Mouse (Mus musculus) neural tube, embryonic 13.5 days (tissue): ENCODE measurements at regions not wholly inside any gene's neighbourhood (a gene's known extent, or its start where the extent isn't known, plus 50 kb on each side); places are given as distances from the start of the nearest gene placed in this dataset.

Source experiments
- ATAC-seq: fragments of 200-750 bp; cut with Nextera tagmentation; 2 replicates; pipeline ENCODE4 v1.8.0; 2017; ENCODE audit warnings: low read depth, mild to moderate bottlenecking, moderate TSS enrichment, moderate library complexity
- H3K27ac ChIP-seq: fragments of 300-500 bp; sonication (generic); replicated peaks from 2 replicates; pipeline ENCODE4 v1.5.1; 2015; ENCODE audit warnings: moderate library complexity, mild to moderate bottlenecking, inconsistent platforms
- H3K27me3 ChIP-seq: fragments of 300-500 bp; sonication (generic); 2 replicates; pipeline ENCODE4 v1.6.1; 2015; ENCODE audit warnings: mild to moderate bottlenecking, inconsistent platforms
- H3K36me3 ChIP-seq: fragments of 300-500 bp; sonication (generic); 2 replicates; pipeline ENCODE4 v1.6.1; 2015; ENCODE audit warnings: mild to moderate bottlenecking, inconsistent platforms
- H3K4me1 ChIP-seq: fragments of 300-500 bp; sonication (generic); replicated peaks from 2 replicates; pipeline ENCODE4 v1.6.1; 2015; ENCODE audit warnings: inconsistent platforms
- H3K4me2 ChIP-seq: fragments of 300-500 bp; sonication (generic); 2 replicates; pipeline ENCODE4 v1.6.1; 2015; ENCODE audit warnings: inconsistent platforms, mild to moderate bottlenecking, moderate library complexity
- H3K4me3 ChIP-seq: fragments of 300-500 bp; sonication (generic); 2 replicates; pipeline ENCODE4 v1.5.1; 2015; ENCODE audit warnings: mild to moderate bottlenecking, inconsistent platforms
- H3K9ac ChIP-seq: fragments of 300-500 bp; sonication (generic); 2 replicates; pipeline ENCODE4 v1.6.1; 2015; ENCODE audit warnings: moderate library complexity, mild to moderate bottlenecking, inconsistent platforms
- H3K9me3 ChIP-seq: fragments of 300-500 bp; sonication (generic); 2 replicates; pipeline ENCODE4 v1.6.1; 2016; ENCODE audit warnings: inconsistent platforms
- WGBS: fragments of 180-500 bp; shearing (Covaris S2); methylation state at CpG from one replicate; pipeline ENCODE4 v1.1.7; 2015; 5-methylcytosine and 5-hydroxymethylcytosine counted together

DNA sequence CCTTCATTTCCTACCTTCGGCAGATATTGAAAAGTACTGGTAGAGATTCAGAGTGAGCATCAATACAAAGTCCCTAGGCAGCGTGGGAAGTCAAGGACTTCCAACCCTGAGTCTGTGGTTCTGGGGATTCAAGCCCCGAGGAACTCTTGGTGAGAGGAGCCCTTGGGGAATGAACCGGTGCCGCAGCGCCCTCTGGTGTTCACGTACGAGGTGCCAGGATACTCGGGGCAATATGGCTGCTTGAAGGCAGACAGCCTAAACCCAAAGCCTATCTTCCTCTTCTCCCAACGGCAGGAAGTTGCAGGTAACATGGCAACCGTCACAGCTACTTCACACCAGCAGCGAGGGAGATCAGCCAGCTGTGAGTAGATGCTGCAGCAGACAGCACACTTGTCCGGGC lies 215.6 kb upstream of the Msx2 start:
- no peak overlapping the region for H3K27ac ChIP-seq
- H3K4me1 ChIP-seq = 0 out of 2 replicates have a peak, but pooled peaks cover 5% of the 10 kb centered on the region
- H3K36me3 ChIP-seq = no peaks in the 10 kb centered on the region
- peak overlapping the region; percentile 34 for H3K4me2 ChIP-seq
- no peaks in the 10 kb centered on the region; the same call in 1 of the 2 replicates for H3K27me3 ChIP-seq
- no peaks in the 10 kb centered on the region for H3K9me3 ChIP-seq
- H3K9ac ChIP-seq = no peak overlapping the region
- 8% methylated on average over 13 of the region's 13 CpGs for WGBS
- ATAC-seq = peak; percentile 72
- no peak overlapping the region for H3K4me3 ChIP-seq

DNA sequence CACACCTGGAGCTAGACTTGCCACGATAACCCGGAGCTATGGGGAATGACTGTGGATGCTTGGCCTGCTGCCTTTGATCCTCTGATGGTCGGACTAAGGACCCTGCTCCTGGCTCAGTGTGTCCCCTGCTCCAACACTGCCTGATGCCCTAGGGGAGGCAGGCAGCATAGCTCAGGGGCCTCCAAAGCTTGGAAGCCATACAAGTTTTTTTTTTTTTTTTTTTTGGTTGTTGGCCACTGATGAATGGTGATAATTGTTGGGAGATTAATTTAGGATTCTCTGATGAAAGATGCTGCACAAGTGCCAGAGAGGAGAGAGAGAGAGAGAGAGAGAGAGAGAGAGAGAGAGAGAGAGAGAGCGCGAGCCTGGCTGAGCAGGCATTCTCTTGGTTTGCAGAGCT lies 211.6 kb upstream of the Msx2 start:
- Histone ChIP-seq H3K4me3 (no peak overlapping the region), H3K27me3 (peaks cover 3% of the 10 kb centered on the region; the same call in 1 of the 2 replicates), H3K36me3 (no peaks in the 10 kb centered on the region), H3K27ac (no peak overlapping the region), H3K9me3 (no peaks in the 10 kb centered on the region), H3K9ac (no peak overlapping the region), H3K4me1 (peaks cover 5% of the 10 kb centered on the region; the same call in 1 of the 2 replicates), H3K4me2 (no peak overlapping the region)
- WGBS = 69% methylated on average over 5 of the region's 5 CpGs
- ATAC-seq = no peak

DNA sequence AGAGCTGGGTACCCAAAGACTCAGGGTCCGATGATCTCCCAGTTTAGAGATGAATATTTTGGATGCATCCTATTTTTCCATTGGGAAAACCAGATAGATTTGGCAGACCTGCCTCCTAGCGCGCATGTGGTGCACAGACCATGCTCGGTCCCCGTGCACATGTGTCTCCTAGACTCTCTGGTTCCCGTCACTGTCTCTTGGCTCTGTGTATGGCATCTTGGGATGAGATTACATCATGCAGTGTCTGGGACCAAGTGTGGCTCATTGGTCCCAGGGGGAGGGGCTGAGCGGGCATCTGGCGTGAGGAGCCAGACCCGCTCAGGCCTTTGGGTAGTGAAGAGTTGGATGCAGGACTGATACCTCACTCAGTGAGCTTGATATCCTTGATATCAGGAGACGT lies 204.3 kb upstream of the Msx2 start:
- H3K9ac ChIP-seq = no peak overlapping the region
- no peaks in the 10 kb centered on the region for H3K27me3 ChIP-seq
- no peak overlapping the region for H3K27ac ChIP-seq
- no peak overlapping the region for H3K4me3 ChIP-seq
- no peak for ATAC-seq
- no peak overlapping the region for H3K4me2 ChIP-seq
- WGBS = 92% methylated on average over 10 of the region's 10 CpGs
- no peaks in the 10 kb centered on the region for H3K36me3 ChIP-seq
- no peaks in the 10 kb centered on the region; the same call in 1 of the 2 replicates for H3K4me1 ChIP-seq
- H3K9me3 ChIP-seq = no peaks in the 10 kb centered on the region

DNA sequence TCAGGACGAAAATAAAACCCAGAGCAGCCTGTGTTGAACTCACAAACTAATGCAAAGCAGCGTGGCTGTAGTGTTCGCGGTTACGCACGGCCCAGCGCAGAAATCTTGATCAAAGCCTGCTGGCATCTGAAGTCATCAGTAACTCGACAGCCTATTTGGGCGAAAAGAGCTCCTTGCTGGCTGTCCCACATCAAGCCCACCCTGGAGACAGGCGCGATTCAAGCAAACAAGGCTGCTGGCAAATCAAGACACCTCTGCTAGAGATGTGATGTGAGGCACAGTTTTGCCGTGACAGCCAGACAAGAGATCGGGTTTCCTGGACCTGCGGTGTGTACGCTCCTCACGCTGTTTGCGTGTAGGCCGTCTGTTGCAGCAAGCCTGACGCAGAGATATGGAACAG lies 197.5 kb upstream of the Msx2 start:
- Histone ChIP-seq H3K27ac (no peak overlapping the region), H3K4me1 (no peaks in the 10 kb centered on the region), H3K9ac (no peak overlapping the region), H3K4me2 (no peak overlapping the region), H3K9me3 (peaks cover 6% of the 10 kb centered on the region; the same call in 1 of the 2 replicates), H3K36me3 (no peaks in the 10 kb centered on the region), H3K4me3 (no peak overlapping the region), H3K27me3 (no peaks in the 10 kb centered on the region)
- ATAC-seq = no peak
- WGBS = 79% methylated on average over 19 of the region's 19 CpGs

DNA sequence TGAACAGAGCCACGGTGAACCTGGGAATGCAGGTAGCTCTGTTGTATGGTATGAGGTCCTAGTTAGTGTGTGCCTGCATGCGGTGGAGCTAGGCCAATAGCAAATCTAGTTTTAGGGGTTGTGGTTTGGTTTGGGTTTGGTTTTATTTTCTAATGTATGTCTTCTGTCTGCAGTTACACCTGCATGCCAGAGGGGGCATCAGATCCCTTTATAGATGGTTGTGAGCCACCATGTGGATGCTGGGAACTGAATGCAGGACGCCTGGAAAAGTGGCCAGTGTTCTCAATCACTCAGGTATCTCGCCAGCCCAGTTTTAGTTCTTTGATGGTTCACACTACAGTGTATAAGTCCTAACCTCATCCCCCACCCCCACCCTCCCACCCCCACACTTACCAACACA lies 194.6 kb upstream of the Msx2 start:
- Histone ChIP-seq H3K4me2 (no peak overlapping the region), H3K9me3 (peaks cover 6% of the 10 kb centered on the region; the same call in 1 of the 2 replicates), H3K4me3 (no peak overlapping the region), H3K4me1 (no peaks in the 10 kb centered on the region), H3K36me3 (no peaks in the 10 kb centered on the region), H3K9ac (no peak overlapping the region), H3K27ac (no peak overlapping the region), H3K27me3 (no peaks in the 10 kb centered on the region; the same call in 1 of the 2 replicates)
- WGBS = 89% methylated on average over 4 of the region's 4 CpGs
- no peak for ATAC-seq

DNA sequence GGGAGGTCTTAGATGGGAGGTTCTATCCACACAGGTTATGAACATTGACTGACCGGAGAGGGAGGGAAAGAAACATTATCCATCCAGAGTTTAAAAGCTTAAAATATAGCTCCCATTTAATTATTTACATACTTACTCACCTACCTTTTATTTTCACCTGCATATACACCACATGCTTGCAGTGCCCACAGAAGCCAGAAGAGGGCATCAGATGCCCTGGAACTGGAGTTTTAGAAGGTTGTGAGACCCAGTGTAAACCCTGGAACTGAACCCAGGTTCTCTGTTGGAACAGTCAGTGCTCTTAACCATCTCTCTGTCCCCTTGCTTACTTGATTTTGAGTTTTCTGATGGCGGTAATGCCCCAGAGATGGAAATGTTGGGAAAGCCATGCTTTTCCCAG lies 192.7 kb upstream of the Msx2 start:
- Histone ChIP-seq H3K27ac (no peak overlapping the region), H3K27me3 (no peaks in the 10 kb centered on the region; the same call in 1 of the 2 replicates), H3K9me3 (peaks cover 6% of the 10 kb centered on the region; the same call in 1 of the 2 replicates), H3K9ac (no peak overlapping the region), H3K4me2 (no peak overlapping the region), H3K36me3 (no peaks in the 10 kb centered on the region), H3K4me1 (no peaks in the 10 kb centered on the region), H3K4me3 (no peak overlapping the region)
- no peak for ATAC-seq
- 93% methylated on average over 2 of the region's 2 CpGs for WGBS

DNA sequence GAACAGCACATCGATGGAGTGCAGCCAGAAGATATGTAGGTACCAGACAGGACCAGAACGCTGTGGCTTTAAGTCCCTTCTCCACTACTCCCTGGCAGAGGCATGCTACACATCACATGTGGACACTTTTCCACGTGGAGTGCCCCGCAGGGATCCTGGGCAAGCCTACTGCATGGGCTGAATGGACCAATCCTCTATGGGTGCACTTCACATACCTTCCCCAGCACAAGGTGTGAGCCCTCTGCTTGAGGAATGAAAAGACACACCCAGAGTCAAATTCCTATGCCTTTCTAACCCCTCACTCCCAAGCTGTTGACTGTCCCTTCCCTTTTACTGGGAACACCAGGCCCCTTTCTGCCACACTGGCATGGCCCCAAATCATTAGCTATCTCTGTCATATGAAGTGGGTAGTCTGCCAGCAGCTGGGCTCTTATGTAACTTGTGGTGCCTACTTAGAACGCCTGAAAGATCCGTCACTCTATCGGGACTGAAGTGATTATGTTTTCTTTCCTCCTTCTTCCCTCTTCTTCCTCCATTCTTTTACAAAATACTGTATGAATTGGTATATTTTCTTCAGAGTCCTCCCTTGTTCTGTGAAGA lies 191.9 kb upstream of the Msx2 start:
- Histone ChIP-seq H3K4me2 (no peak overlapping the region), H3K27me3 (no peaks in the 10 kb centered on the region; the same call in 1 of the 2 replicates), H3K4me3 (no peak overlapping the region), H3K4me1 (no peaks in the 10 kb centered on the region), H3K36me3 (no peaks in the 10 kb centered on the region), H3K27ac (no peak overlapping the region), H3K9me3 (peaks cover 6% of the 10 kb centered on the region; the same call in 1 of the 2 replicates), H3K9ac (no peak overlapping the region)
- WGBS = 90% methylated on average over 7 of the region's 7 CpGs
- no peak for ATAC-seq

DNA sequence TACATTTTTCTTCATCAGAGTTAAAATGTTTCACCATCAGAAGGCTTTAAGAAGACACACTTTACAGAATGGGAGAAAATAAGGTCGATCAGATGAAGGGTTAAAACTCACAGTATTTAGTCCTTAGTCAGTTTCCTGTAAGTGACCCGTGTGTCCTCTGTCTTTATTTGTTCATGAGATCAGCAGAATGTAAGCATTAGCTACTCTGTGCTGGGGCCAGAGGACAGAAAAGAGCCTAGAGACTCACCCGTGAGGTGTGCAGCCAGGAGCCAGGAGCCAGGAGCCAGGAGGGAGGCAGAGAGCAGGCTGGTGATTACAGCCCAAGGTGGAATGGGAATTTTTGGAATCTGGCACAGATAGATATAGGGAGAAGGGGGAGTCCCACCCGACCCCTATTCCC lies 180.0 kb upstream of the Msx2 start:
- Histone ChIP-seq H3K27ac (no peak overlapping the region), H3K27me3 (no peaks in the 10 kb centered on the region), H3K4me3 (no peak overlapping the region), H3K9me3 (no peaks in the 10 kb centered on the region), H3K36me3 (no peaks in the 10 kb centered on the region), H3K9ac (no peak overlapping the region), H3K4me2 (no peak overlapping the region), H3K4me1 (no peaks in the 10 kb centered on the region)
- WGBS = 63% methylated on average over 4 of the region's 4 CpGs
- no peak for ATAC-seq

DNA sequence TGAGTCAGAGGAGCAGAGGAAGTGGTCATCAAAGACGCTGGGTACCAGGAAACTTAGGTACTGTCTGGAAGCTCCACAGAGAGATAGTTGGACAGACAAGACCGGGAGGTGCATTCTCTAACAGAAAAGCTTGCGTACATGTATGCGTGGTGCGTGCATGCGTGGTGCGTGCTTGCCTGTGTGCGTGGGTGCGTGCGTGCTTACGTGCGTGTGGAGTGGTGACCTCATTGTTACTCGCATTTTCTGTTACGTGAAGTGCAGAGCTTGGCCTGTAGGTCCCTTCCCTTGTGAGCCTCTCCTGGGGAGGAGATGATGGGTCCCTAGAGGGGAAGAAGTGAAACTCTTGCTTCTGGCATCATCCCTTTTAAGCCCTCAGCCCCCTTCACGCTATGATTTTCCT lies 175.5 kb upstream of the Msx2 start:
- no peak overlapping the region for H3K9ac ChIP-seq
- H3K27me3 ChIP-seq = 0 out of 2 replicates have a peak, but pooled peaks cover 2% of the 10 kb centered on the region
- no peak overlapping the region for H3K4me3 ChIP-seq
- H3K4me2 ChIP-seq = no peak overlapping the region
- no peaks in the 10 kb centered on the region for H3K36me3 ChIP-seq
- H3K9me3 ChIP-seq = peaks cover 10% of the 10 kb centered on the region; the same call in 1 of the 2 replicates
- ATAC-seq = no peak
- H3K27ac ChIP-seq = no peak overlapping the region
- H3K4me1 ChIP-seq = no peaks in the 10 kb centered on the region
- 96% methylated on average over 15 of the region's 15 CpGs for WGBS

DNA sequence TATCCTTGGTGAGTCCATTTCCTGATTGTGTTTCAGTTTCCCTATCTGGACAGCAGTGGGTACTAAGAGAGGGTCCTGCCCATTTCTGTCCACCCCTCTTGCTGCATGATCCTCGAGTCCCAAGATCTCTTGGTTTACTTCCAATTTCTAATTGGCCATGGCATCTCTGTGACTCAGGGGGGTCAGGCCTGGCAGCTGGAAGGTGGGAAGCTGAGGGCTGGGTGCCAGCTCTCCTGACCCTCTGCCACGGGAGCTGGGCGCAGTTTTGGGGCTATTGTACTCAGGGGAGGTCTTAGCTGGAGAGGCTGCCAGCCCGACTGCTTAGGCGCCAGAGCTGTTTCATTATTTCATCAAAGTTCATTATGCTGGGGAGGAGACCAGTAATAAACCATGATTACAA lies 169.7 kb upstream of the Msx2 start:
- no peaks in the 10 kb centered on the region for H3K4me1 ChIP-seq
- H3K27ac ChIP-seq = no peak overlapping the region
- WGBS = 58% methylated on average over 5 of the region's 5 CpGs
- H3K4me3 ChIP-seq = no peak overlapping the region
- no peak overlapping the region for H3K4me2 ChIP-seq
- no peaks in the 10 kb centered on the region for H3K36me3 ChIP-seq
- H3K27me3 ChIP-seq = peaks cover 6% of the 10 kb centered on the region; the same call in 1 of the 2 replicates
- no peak for ATAC-seq
- peaks cover 10% of the 10 kb centered on the region; the same call in 1 of the 2 replicates for H3K9me3 ChIP-seq
- H3K9ac ChIP-seq = no peak overlapping the region

DNA sequence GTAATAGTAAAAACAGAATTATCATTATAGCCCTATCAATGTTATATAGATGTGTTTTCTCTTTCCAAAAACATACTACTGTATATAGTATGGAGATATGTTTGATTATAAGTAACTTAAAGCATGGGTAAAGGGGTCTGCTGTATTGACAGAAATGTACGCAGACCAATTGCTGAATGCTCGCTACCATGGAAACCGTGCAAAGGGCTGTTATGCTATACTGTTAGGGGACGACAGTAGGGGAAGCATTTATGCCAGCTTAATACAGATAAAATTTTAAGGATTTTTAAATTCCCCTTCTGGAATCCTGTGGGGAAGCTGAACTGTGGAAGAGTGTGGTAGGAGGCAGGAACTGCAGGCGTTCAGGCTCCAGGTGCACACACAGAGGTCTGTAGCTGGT lies 166.7 kb upstream of the Msx2 start:
- Histone ChIP-seq H3K27ac (no peak overlapping the region), H3K9me3 (peaks cover 7% of the 10 kb centered on the region; the same call in 1 of the 2 replicates), H3K4me3 (no peak overlapping the region), H3K4me1 (peaks cover 6% of the 10 kb centered on the region; the same call in 1 of the 2 replicates), H3K9ac (no peak overlapping the region), H3K4me2 (no peak overlapping the region), H3K27me3 (peaks cover 14% of the 10 kb centered on the region), H3K36me3 (no peaks in the 10 kb centered on the region)
- ATAC-seq = no peak
- WGBS = 78% methylated on average over 5 of the region's 5 CpGs

DNA sequence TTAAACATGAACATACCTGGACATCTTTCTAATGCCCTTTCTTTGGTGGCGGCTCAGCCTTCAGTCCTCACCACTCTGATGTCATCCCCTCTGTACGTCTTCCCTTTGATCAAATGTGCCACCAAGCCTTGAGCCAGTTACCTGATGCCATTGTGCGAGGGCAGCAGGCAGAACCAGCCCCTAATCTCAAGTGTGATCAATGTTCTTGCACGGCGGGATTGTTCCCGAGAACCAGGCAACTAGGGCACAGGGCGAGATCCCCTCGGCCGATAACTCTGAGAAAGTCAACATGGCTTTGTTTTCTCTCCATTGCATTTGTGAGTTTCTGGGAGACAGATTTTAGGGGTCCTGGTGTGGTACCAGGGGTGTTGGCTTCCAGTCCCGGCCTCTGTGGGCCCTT lies 166.2 kb upstream of the Msx2 start:
- 86% methylated on average over 10 of the region's 10 CpGs for WGBS

DNA sequence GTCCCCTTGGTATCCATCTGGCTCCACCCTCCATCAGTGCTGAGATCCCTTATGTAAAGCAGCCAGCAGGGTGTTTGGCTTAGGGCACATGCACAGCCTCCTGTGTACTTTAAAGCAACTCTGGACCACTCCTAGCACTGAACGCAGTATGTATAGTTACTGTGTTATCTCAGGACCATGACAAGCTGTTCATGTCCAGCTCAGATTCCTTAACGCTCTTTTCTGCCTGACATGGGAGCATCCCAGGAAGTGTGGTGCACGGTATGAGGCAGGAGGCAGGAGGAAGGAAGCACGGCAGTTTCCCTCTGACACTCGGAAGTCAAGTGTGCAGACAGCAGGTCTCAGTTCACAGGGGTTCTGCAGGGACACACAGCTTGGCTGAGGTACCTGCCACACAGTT lies 163.1 kb upstream of the Msx2 start:
- H3K36me3 ChIP-seq = no peaks in the 10 kb centered on the region
- no peaks in the 10 kb centered on the region for H3K9me3 ChIP-seq
- no peak overlapping the region for H3K4me2 ChIP-seq
- no peak for ATAC-seq
- H3K9ac ChIP-seq = no peak overlapping the region
- H3K4me1 ChIP-seq = peaks cover 9% of the 10 kb centered on the region; the same call in 1 of the 2 replicates
- H3K4me3 ChIP-seq = no peak overlapping the region
- peaks cover 20% of the 10 kb centered on the region for H3K27me3 ChIP-seq
- WGBS = 71% methylated on average over 5 of the region's 5 CpGs
- H3K27ac ChIP-seq = no peak overlapping the region

More for the DNA sequence above, 166.2 kb upstream of the Msx2 start:
- Histone ChIP-seq H3K9me3 (0 out of 2 replicates have a peak, but pooled peaks cover 2% of the 10 kb centered on the region), H3K4me3 (no peak overlapping the region), H3K27ac (no peak overlapping the region), H3K4me1 (peaks cover 9% of the 10 kb centered on the region; the same call in 1 of the 2 replicates), H3K27me3 (peaks cover 14% of the 10 kb centered on the region), H3K9ac (no peak overlapping the region), H3K4me2 (no peak overlapping the region), H3K36me3 (no peaks in the 10 kb centered on the region)
- ATAC-seq = no peak
